Mouse (Mus musculus): ENCODE data around the gene Dqx1. TPM values are rescaled to one million over a fixed set of nuclear protein-coding genes. Genes with fewer than 3 reads are reported as not detected.
A peak's percentile ranks its signal among the peaks of the same experiment; 100 is the strongest.

The Dqx1 gene
- polyA plus RNA-seq, 1 experiment from 2014 or later = 0.30 TPM

- WGBS = 0% methylated on average over 46 of the region's 46 CpGs
Measured at GRCm38 (mm10) chr6:83078324-83078858, 20.7 kb downstream of the Dqx1 start.

GRCm38 (mm10) chr6:83080210-83080609 is 22.6 kb downstream of the Dqx1 start:
- Histone ChIP-seq H3K9me3 (ENCODE audit: control insufficient read depth, low read length) (no peaks in the 10 kb centered on the region), H3K4me1 (replicated peaks; ENCODE audit: control insufficient read depth, insufficient read depth, low read length) (peaks cover 21% of the 10 kb centered on the region), H3K9ac (replicated peaks; ENCODE audit: low read depth, low read length) (no peak overlapping the region), H3K27ac (ENCODE audit: low read length) (no peak overlapping the region), H3K36me3 (ENCODE audit: control insufficient read depth, insufficient read depth) (peaks cover 8% of the 10 kb centered on the region), H3K27me3 (replicated peaks; ENCODE audit: control insufficient read depth, insufficient read depth, low read length) (peaks cover 39% of the 10 kb centered on the region), H3K4me3 (replicated peaks; ENCODE audit: low read length) (no peak overlapping the region), H3K4me2 (ENCODE audit: low read length) (no peak overlapping the region)
- 95% methylated on average over 5 of the region's 5 CpGs for WGBS
- ATAC-seq = no peak

More at GRCm38 (mm10) chr6:83078324-83078858, 20.7 kb downstream of the Dqx1 start:
- H3K27ac ChIP-seq (ENCODE audit: low read length) = peak overlapping the region; percentile 94
- H3K4me1 ChIP-seq (replicated peaks; ENCODE audit: control insufficient read depth, insufficient read depth, low read length) = peaks cover 21% of the 10 kb centered on the region
- H3K27me3 ChIP-seq (replicated peaks; ENCODE audit: control insufficient read depth, insufficient read depth, low read length) = peaks cover 40% of the 10 kb centered on the region
- peak overlapping the region; percentile 88 for H3K9ac ChIP-seq (replicated peaks; ENCODE audit: low read depth, low read length)
- no peaks in the 10 kb centered on the region for H3K9me3 ChIP-seq (ENCODE audit: control insufficient read depth, low read length)
- ATAC-seq = peak; percentile 94
- H3K4me3 ChIP-seq (replicated peaks; ENCODE audit: low read length) = peak overlapping the region; percentile 85
- H3K36me3 ChIP-seq (ENCODE audit: control insufficient read depth, insufficient read depth) = peaks cover 8% of the 10 kb centered on the region
- peak overlapping the region; percentile 84 for H3K4me2 ChIP-seq (ENCODE audit: low read length)

- Histone ChIP-seq H3K27me3 (replicated peaks; ENCODE audit: control insufficient read depth, insufficient read depth, low read length) (peaks cover 48% of the 10 kb centered on the region), H3K9ac (replicated peaks; ENCODE audit: low read depth, low read length) (no peak overlapping the region), H3K4me1 (replicated peaks; ENCODE audit: control insufficient read depth, insufficient read depth, low read length) (peaks cover 14% of the 10 kb centered on the region), H3K36me3 (ENCODE audit: control insufficient read depth, insufficient read depth) (peaks cover 8% of the 10 kb centered on the region), H3K27ac (ENCODE audit: low read length) (no peak overlapping the region), H3K4me2 (ENCODE audit: low read length) (no peak overlapping the region), H3K9me3 (ENCODE audit: control insufficient read depth, low read length) (no peaks in the 10 kb centered on the region), H3K4me3 (replicated peaks; ENCODE audit: low read length) (no peak overlapping the region)
- ATAC-seq = no peak
- 6% methylated on average over 5 of the region's 5 CpGs for WGBS
Measured at GRCm38 (mm10) chr6:83083497-83083896, 25.9 kb downstream of the Dqx1 start.

- Histone ChIP-seq H3K27ac (ENCODE audit: low read length) (no peak overlapping the region), H3K4me3 (replicated peaks; ENCODE audit: low read length) (no peak overlapping the region), H3K27me3 (replicated peaks; ENCODE audit: control insufficient read depth, insufficient read depth, low read length) (peaks cover 56% of the 10 kb centered on the region), H3K4me1 (replicated peaks; ENCODE audit: control insufficient read depth, insufficient read depth, low read length) (peaks cover 7% of the 10 kb centered on the region), H3K9ac (replicated peaks; ENCODE audit: low read depth, low read length) (no peak overlapping the region), H3K4me2 (ENCODE audit: low read length) (no peak overlapping the region), H3K9me3 (ENCODE audit: control insufficient read depth, low read length) (no peaks in the 10 kb centered on the region), H3K36me3 (ENCODE audit: control insufficient read depth, insufficient read depth) (peaks cover 8% of the 10 kb centered on the region)
- no peak for ATAC-seq
- 2% methylated on average over 6 of the region's 6 CpGs for WGBS
Measured at GRCm38 (mm10) chr6:83084477-83084876, 26.8 kb downstream of the Dqx1 start.

- no peak within 1 kb of the TSS for H3K4me3 ChIP-seq (replicated peaks; ENCODE audit: low read length)
- H3K36me3 ChIP-seq (ENCODE audit: control insufficient read depth, insufficient read depth) = peaks cover 4% of the 10 kb centered on the region
- ATAC-seq = no peak
- no peaks in the 10 kb centered on the region; the same call in 1 of the 2 replicates for H3K4me1 ChIP-seq (replicated peaks; ENCODE audit: control insufficient read depth, insufficient read depth, low read length)
- peaks cover 65% of the 10 kb centered on the region for H3K27me3 ChIP-seq (replicated peaks; ENCODE audit: control insufficient read depth, insufficient read depth, low read length)
- H3K4me2 ChIP-seq (ENCODE audit: low read length) = no peak within 1 kb of the TSS
- WGBS = 3% methylated on average over 41 of the region's 42 CpGs
- H3K9me3 ChIP-seq (ENCODE audit: control insufficient read depth, low read length) = no peaks in the 10 kb centered on the region
- no peak within 1 kb of the TSS for H3K27ac ChIP-seq (ENCODE audit: low read length)
- no peak within 1 kb of the TSS for H3K9ac ChIP-seq (replicated peaks; ENCODE audit: low read depth, low read length)
Measured at GRCm38 (mm10) chr6:83086121-83087035, 28.7 kb downstream of the Dqx1 start, which contains the start of gene Lbx2. TSS of gene Lbx2 (plus strand) at chr6:83086367.

GRCm38 (mm10) chr6:83087205-83087925 is 29.7 kb downstream of the Dqx1 start:
- WGBS = under 1% methylated on average over 47 of the region's 47 CpGs
- no peaks in the 10 kb centered on the region; the same call in 1 of the 2 replicates for H3K36me3 ChIP-seq (ENCODE audit: control insufficient read depth, insufficient read depth)
- H3K4me1 ChIP-seq (replicated peaks; ENCODE audit: control insufficient read depth, insufficient read depth, low read length) = no peaks in the 10 kb centered on the region; the same call in 1 of the 2 replicates
- no peak overlapping the region for H3K9ac ChIP-seq (replicated peaks; ENCODE audit: low read depth, low read length)
- H3K4me3 ChIP-seq (replicated peaks; ENCODE audit: low read length) = no peak overlapping the region
- H3K27me3 ChIP-seq (replicated peaks; ENCODE audit: control insufficient read depth, insufficient read depth, low read length) = peaks cover 64% of the 10 kb centered on the region
- no peak for ATAC-seq
- H3K9me3 ChIP-seq (ENCODE audit: control insufficient read depth, low read length) = no peaks in the 10 kb centered on the region
- no peak overlapping the region for H3K27ac ChIP-seq (ENCODE audit: low read length)
- H3K4me2 ChIP-seq (ENCODE audit: low read length) = no peak overlapping the region

GRCm38 (mm10) chr6:83087926-83088260 is 30.2 kb downstream of the Dqx1 start:
- Histone ChIP-seq H3K4me3 (replicated peaks; ENCODE audit: low read length) (no peak overlapping the region), H3K4me2 (ENCODE audit: low read length) (no peak overlapping the region)

GRCm38 (mm10) chr6:83092416-83093127 is 34.9 kb downstream of the Dqx1 start:
- H3K27ac ChIP-seq (ENCODE audit: low read length) = no peak overlapping the region
- 41% methylated on average over 6 of the region's 6 CpGs for WGBS
- H3K27me3 ChIP-seq (replicated peaks; ENCODE audit: control insufficient read depth, insufficient read depth, low read length) = peaks cover 26% of the 10 kb centered on the region
- no peaks in the 10 kb centered on the region for H3K9me3 ChIP-seq (ENCODE audit: control insufficient read depth, low read length)
- no peaks in the 10 kb centered on the region for H3K36me3 ChIP-seq (ENCODE audit: control insufficient read depth, insufficient read depth)
- no peak overlapping the region for H3K4me2 ChIP-seq (ENCODE audit: low read length)
- no peak for ATAC-seq
- H3K4me1 ChIP-seq (replicated peaks; ENCODE audit: control insufficient read depth, insufficient read depth, low read length) = no peaks in the 10 kb centered on the region; the same call in 1 of the 2 replicates
- no peak overlapping the region for H3K4me3 ChIP-seq (replicated peaks; ENCODE audit: low read length)
- H3K9ac ChIP-seq (replicated peaks; ENCODE audit: low read depth, low read length) = no peak overlapping the region

More at GRCm38 (mm10) chr6:83087926-83088260, 30.2 kb downstream of the Dqx1 start:
- H3K4me1 ChIP-seq (replicated peaks; ENCODE audit: control insufficient read depth, insufficient read depth, low read length) = no peaks in the 10 kb centered on the region; the same call in 1 of the 2 replicates
- H3K9me3 ChIP-seq (ENCODE audit: control insufficient read depth, low read length) = no peaks in the 10 kb centered on the region
- H3K27me3 ChIP-seq (replicated peaks; ENCODE audit: control insufficient read depth, insufficient read depth, low read length) = peaks cover 59% of the 10 kb centered on the region
- no peak for ATAC-seq
- no peak overlapping the region for H3K27ac ChIP-seq (ENCODE audit: low read length)
- 2% methylated on average over 9 of the region's 9 CpGs for WGBS
- H3K9ac ChIP-seq (replicated peaks; ENCODE audit: low read depth, low read length) = no peak overlapping the region
- H3K36me3 ChIP-seq (ENCODE audit: control insufficient read depth, insufficient read depth) = no peaks in the 10 kb centered on the region
